Mouse (Mus musculus): ENCODE results near the gene Aox2. TPM values are rescaled to one million over a fixed set of nuclear protein-coding genes. Genes with fewer than 3 reads are reported as not detected.
"Not testable (repeated sequence)": the region's sequence is repeated elsewhere in the genome, so short reads cannot be mapped to it uniquely, and the experiment has no call there.

The Aox2 gene
- polyA plus RNA-seq, 1 experiment from 2014 or later, result not detected

GRCm38 (mm10) chr1:58348712-58349111 lies 70.6 kb downstream of the Aox2 start:
- Histone ChIP-seq H3K4me1 (peaks cover 7% of the 10 kb centered on the region; the same call in 1 of the 2 replicates), H3K36me3 (no peaks in the 10 kb centered on the region), H3K27ac (replicated peaks) (no peak overlapping the region), H3K9ac (no peak overlapping the region), H3K4me2 (no peak overlapping the region), H3K9me3 (no peaks in the 10 kb centered on the region), H3K27me3 (replicated peaks) (no peaks in the 10 kb centered on the region), H3K4me3 (no peak overlapping the region)
- ATAC-seq (ENCODE audit: extremely low read depth, insufficient number of reproducible peaks, low FRiP score, low TSS enrichment), result no peak
- 74% methylated on average over 6 of the region's 6 CpGs for WGBS

- WGBS, result 56% methylated on average over 4 of the region's 4 CpGs
- H3K9me3 ChIP-seq, result no peaks in the 10 kb centered on the region
- no peak overlapping the region for H3K9ac ChIP-seq
- H3K4me3 ChIP-seq, result no peak overlapping the region
- no peaks in the 10 kb centered on the region for H3K36me3 ChIP-seq
- no peak; the same call in 1 of the 2 replicates for ATAC-seq (ENCODE audit: extremely low read depth, insufficient number of reproducible peaks, low FRiP score, low TSS enrichment)
- peaks cover 7% of the 10 kb centered on the region; the same call in 1 of the 2 replicates for H3K4me1 ChIP-seq
- no peaks in the 10 kb centered on the region for H3K27me3 ChIP-seq (replicated peaks)
- no peak overlapping the region for H3K4me2 ChIP-seq
- H3K27ac ChIP-seq (replicated peaks), result no peak overlapping the region
Measured at GRCm38 (mm10) chr1:58353238-58353893, 75.2 kb downstream of the Aox2 start.

- Histone ChIP-seq H3K36me3 (no peaks in the 10 kb centered on the region), H3K9ac (no peak overlapping the region), H3K4me3 (no peak overlapping the region), H3K27ac (replicated peaks) (no peak overlapping the region), H3K27me3 (replicated peaks) (no peaks in the 10 kb centered on the region), H3K9me3 (no peaks in the 10 kb centered on the region), H3K4me1 (peaks cover 5% of the 10 kb centered on the region; the same call in 1 of the 2 replicates), H3K4me2 (no peak overlapping the region)
- WGBS, result 68% methylated on average over 19 of the region's 19 CpGs
- no peak for ATAC-seq (ENCODE audit: extremely low read depth, insufficient number of reproducible peaks, low FRiP score, low TSS enrichment)
Measured at GRCm38 (mm10) chr1:58358958-58359901, 81.1 kb downstream of the Aox2 start.

- ATAC-seq (ENCODE audit: extremely low read depth, insufficient number of reproducible peaks, low FRiP score, low TSS enrichment), result no peak
- 32% methylated on average over 4 of the region's 4 CpGs for WGBS
- no peaks in the 10 kb centered on the region for H3K9me3 ChIP-seq
Measured at GRCm38 (mm10) chr1:58362296-58362695, 84.2 kb downstream of the Aox2 start.

GRCm38 (mm10) chr1:58364551-58364950 lies 86.4 kb downstream of the Aox2 start:
- Histone ChIP-seq H3K4me3 (no peak overlapping the region), H3K36me3 (no peaks in the 10 kb centered on the region), H3K4me1 (peaks cover 5% of the 10 kb centered on the region; the same call in 1 of the 2 replicates), H3K9me3 (no peaks in the 10 kb centered on the region), H3K9ac (no peak overlapping the region), H3K27ac (replicated peaks) (no peak overlapping the region), H3K27me3 (replicated peaks) (no peaks in the 10 kb centered on the region), H3K4me2 (no peak overlapping the region)
- 91% methylated on average over 12 of the region's 12 CpGs for WGBS
- no peak for ATAC-seq (ENCODE audit: extremely low read depth, insufficient number of reproducible peaks, low FRiP score, low TSS enrichment)

More at GRCm38 (mm10) chr1:58362296-58362695, 84.2 kb downstream of the Aox2 start:
- no peaks in the 10 kb centered on the region for H3K36me3 ChIP-seq
- H3K4me1 ChIP-seq, result peaks cover 5% of the 10 kb centered on the region; the same call in 1 of the 2 replicates
- no peak overlapping the region for H3K4me3 ChIP-seq
- no peak overlapping the region for H3K4me2 ChIP-seq
- no peak overlapping the region for H3K27ac ChIP-seq (replicated peaks)
- no peak overlapping the region for H3K9ac ChIP-seq
- H3K27me3 ChIP-seq (replicated peaks), result no peaks in the 10 kb centered on the region

GRCm38 (mm10) chr1:58365829-58366228 lies 87.7 kb downstream of the Aox2 start:
- Histone ChIP-seq H3K4me3 (no peak overlapping the region), H3K27me3 (replicated peaks) (no peaks in the 10 kb centered on the region), H3K36me3 (no peaks in the 10 kb centered on the region), H3K9me3 (no peaks in the 10 kb centered on the region), H3K4me1 (peaks cover 5% of the 10 kb centered on the region; the same call in 1 of the 2 replicates), H3K27ac (replicated peaks) (no peak overlapping the region), H3K4me2 (no peak overlapping the region), H3K9ac (no peak overlapping the region)
- 92% methylated on average over 3 of the region's 3 CpGs for WGBS
- no peak for ATAC-seq (ENCODE audit: extremely low read depth, insufficient number of reproducible peaks, low FRiP score, low TSS enrichment)

GRCm38 (mm10) chr1:58366737-58367471 lies 88.8 kb downstream of the Aox2 start:
- no peak overlapping the region for H3K27ac ChIP-seq (replicated peaks)
- WGBS, result 74% methylated on average over 12 of the region's 12 CpGs
- no peak for ATAC-seq (ENCODE audit: extremely low read depth, insufficient number of reproducible peaks, low FRiP score, low TSS enrichment)

GRCm38 (mm10) chr1:58369716-58370115 lies 91.6 kb downstream of the Aox2 start:
- no peaks in the 10 kb centered on the region for H3K4me1 ChIP-seq
- no peak overlapping the region for H3K4me3 ChIP-seq
- no peaks in the 10 kb centered on the region for H3K27me3 ChIP-seq (replicated peaks)
- 64% methylated on average over 2 of the region's 2 CpGs for WGBS
- no peak overlapping the region for H3K9ac ChIP-seq
- H3K27ac ChIP-seq (replicated peaks), result no peak overlapping the region
- ATAC-seq (ENCODE audit: extremely low read depth, insufficient number of reproducible peaks, low FRiP score, low TSS enrichment), result no peak
- no peaks in the 10 kb centered on the region for H3K9me3 ChIP-seq
- no peaks in the 10 kb centered on the region for H3K36me3 ChIP-seq
- H3K4me2 ChIP-seq, result no peak overlapping the region

More at GRCm38 (mm10) chr1:58366737-58367471, 88.8 kb downstream of the Aox2 start:
- H3K27me3 ChIP-seq (replicated peaks), result no peaks in the 10 kb centered on the region
- no peak overlapping the region for H3K9ac ChIP-seq
- H3K36me3 ChIP-seq, result no peaks in the 10 kb centered on the region
- no peak overlapping the region for H3K4me3 ChIP-seq
- no peak overlapping the region for H3K4me2 ChIP-seq
- H3K9me3 ChIP-seq, result no peaks in the 10 kb centered on the region
- peaks cover 5% of the 10 kb centered on the region; the same call in 1 of the 2 replicates for H3K4me1 ChIP-seq

- H3K4me1 ChIP-seq; ATAC-seq (ENCODE audit: extremely low read depth, insufficient number of reproducible peaks, low FRiP score, low TSS enrichment): not testable (repeated sequence)
- WGBS, result 69% methylated on average over 2 of the region's 2 CpGs
Measured at GRCm38 (mm10) chr1:58374266-58374665, 96.1 kb downstream of the Aox2 start.

GRCm38 (mm10) chr1:58375574-58376147 lies 97.5 kb downstream of the Aox2 start:
- Histone ChIP-seq H3K4me2 (no peak overlapping the region), H3K9me3 (no peaks in the 10 kb centered on the region), H3K27ac (replicated peaks) (no peak overlapping the region), H3K4me1 (no peaks in the 10 kb centered on the region), H3K4me3 (no peak overlapping the region), H3K36me3 (no peaks in the 10 kb centered on the region), H3K9ac (no peak overlapping the region), H3K27me3 (replicated peaks) (no peaks in the 10 kb centered on the region)
- 64% methylated on average over 3 of the region's 3 CpGs for WGBS
- no peak for ATAC-seq (ENCODE audit: extremely low read depth, insufficient number of reproducible peaks, low FRiP score, low TSS enrichment)

More at GRCm38 (mm10) chr1:58374266-58374665, 96.1 kb downstream of the Aox2 start:
- H3K9me3 ChIP-seq; H3K27ac ChIP-seq (replicated peaks); H3K4me3 ChIP-seq; H3K36me3 ChIP-seq; H3K27me3 ChIP-seq (replicated peaks); H3K4me2 ChIP-seq; H3K9ac ChIP-seq: not testable (repeated sequence)

Measured in heart, embryonic 13.5 days (tissue).